Mouse (Mus musculus) A20 (cell line): ENCODE measurements around the gene Tuba1b.

Experiments
- DNase-seq: peaks from one replicate; pipeline ENCODE4 v3.0.0-alpha.2; 2011; ENCODE audit warnings: low read depth, low spot score

The Tuba1b gene

GRCm38 (mm10) chr15:98891907-98892606, 42.3 kb downstream of the Tuba1b start:
- DNase-seq, result peak; percentile 64

- no peak for DNase-seq
These were observed 43.1 kb downstream of the Tuba1b start for GRCm38 (mm10) chr15:98891198-98891742.

GRCm38 (mm10) chr15:98887526-98887925, 46.8 kb downstream of the Tuba1b start:
- no peak for DNase-seq

- DNase-seq, result no peak
These were observed 47.5 kb downstream of the Tuba1b start for GRCm38 (mm10) chr15:98886667-98887387.

GRCm38 (mm10) chr15:98884106-98884505, 50.3 kb downstream of the Tuba1b start:
- no peak for DNase-seq

- no peak for DNase-seq
These were observed 50.7 kb downstream of the Tuba1b start for GRCm38 (mm10) chr15:98883661-98884060.

GRCm38 (mm10) chr15:98881656-98882008, 52.7 kb downstream of the Tuba1b start:
- DNase-seq, result no peak
